Mouse (Mus musculus) stomach, embryonic 14.5 days (tissue): Measurements from ENCODE around the gene Bco1. TPM values are rescaled to one million over a fixed set of nuclear protein-coding genes. Genes with fewer than 3 reads are reported as not detected.

ENCODE experiments used
- ATAC-seq: fragments of 200-750 bp; cut with Nextera tagmentation; 2 replicates; pipeline ENCODE4 v1.8.0; 2017; ENCODE audit warnings: low read depth, moderate TSS enrichment; ENCODE audit not compliant: insufficient number of reproducible peaks, insufficient read depth, low FRiP score
- H3K27ac ChIP-seq: fragments of 300-500 bp; sonication (generic); 2 replicates; pipeline ENCODE4 v1.5.1; 2014; ENCODE audit warnings: mild to moderate bottlenecking, low read length, moderate library complexity, mixed read lengths
- H3K27me3 ChIP-seq: fragments of 300-500 bp; sonication (generic); 2 replicates; pipeline ENCODE4 v1.6.1; 2014; ENCODE audit warnings: low read length, control low read depth, mixed read lengths; ENCODE audit not compliant: control insufficient read depth, insufficient read depth
- H3K36me3 ChIP-seq: fragments of 300-500 bp; sonication (generic); 2 replicates; pipeline ENCODE4 v1.6.1; 2014; ENCODE audit warnings: mild to moderate bottlenecking, control low read depth, low read length, moderate library complexity, mixed read lengths; ENCODE audit not compliant: control insufficient read depth, insufficient read depth
- H3K4me1 ChIP-seq: fragments of 300-500 bp; sonication (generic); 2 replicates; pipeline ENCODE4 v1.6.1; 2014; ENCODE audit warnings: low read length, control low read depth, mixed read lengths; ENCODE audit not compliant: control insufficient read depth, insufficient read depth
- H3K4me2 ChIP-seq: fragments of 300-500 bp; sonication (generic); replicated peaks from 2 replicates; pipeline ENCODE4 v1.6.1; 2014; ENCODE audit warnings: low read depth, low read length, control low read depth
- H3K4me3 ChIP-seq: fragments of 300-500 bp; sonication (generic); 2 replicates; pipeline ENCODE4 v1.5.1; 2014; ENCODE audit warnings: low read depth, low read length, control low read depth
- H3K9ac ChIP-seq: fragments of 300-500 bp; sonication (generic); replicated peaks from 2 replicates; pipeline ENCODE4 v1.6.1; 2014; ENCODE audit warnings: low read depth, mild to moderate bottlenecking, control low read depth, low read length, moderate library complexity, mixed read lengths
- H3K9me3 ChIP-seq: fragments of 300-500 bp; sonication (generic); 2 replicates; pipeline ENCODE4 v1.6.1; 2016; ENCODE audit warnings: low read depth, low read length, control low read depth; ENCODE audit not compliant: control insufficient read depth
- WGBS: fragments of 180-500 bp; shearing (Covaris S2); extraction: QIAGEN DNeasy Blood & Tissue Kit; methylation state at CpG from one replicate; pipeline ENCODE4 v1.1.7; 2014; 5-methylcytosine and 5-hydroxymethylcytosine counted together
- polyA plus RNA-seq: library from polyadenylated mRNA; unstranded; fragments of >200 nt; fragmentation: Nextera tagmentation; extraction: Ambion mirVana; gene quantifications from 2 replicates; pipeline ENCODE4 v1.2.1, GENCODE M21; 2014

Gene Bco1
- polyA plus RNA-seq, 1 experiment from 2014 or later: 0.82 TPM

DNA sequence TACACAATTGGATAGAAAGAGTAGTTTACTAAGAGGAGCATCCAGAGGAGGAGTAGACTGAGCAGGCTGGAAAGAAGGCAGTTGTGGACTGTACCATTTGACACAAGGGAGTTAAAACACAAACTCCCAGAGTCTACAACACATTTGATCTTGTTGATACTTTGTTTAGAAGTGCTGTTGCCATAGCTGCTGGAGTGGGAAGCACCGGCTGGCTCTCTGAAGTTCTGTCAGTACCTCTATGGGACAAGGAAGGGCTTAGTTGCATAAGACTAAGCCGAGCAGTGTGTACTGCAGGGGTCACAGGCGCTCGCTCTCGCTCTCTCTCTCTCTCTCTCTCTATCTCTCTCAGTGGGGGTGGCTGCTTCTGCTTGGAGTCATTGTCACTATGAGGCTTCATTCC, 78.9 kb downstream of the Bco1 start:
- WGBS: 92% methylated on average over 5 of the region's 5 CpGs
- no peak overlapping the region for H3K4me2 ChIP-seq
- no peak overlapping the region for H3K4me3 ChIP-seq
- ATAC-seq: no peak
- no peaks in the 10 kb centered on the region for H3K27me3 ChIP-seq
- no peak overlapping the region for H3K9ac ChIP-seq
- H3K27ac ChIP-seq: no peak overlapping the region
- no peaks in the 10 kb centered on the region; the same call in 1 of the 2 replicates for H3K36me3 ChIP-seq
- H3K9me3 ChIP-seq: no peaks in the 10 kb centered on the region
- peaks cover 5% of the 10 kb centered on the region for H3K4me1 ChIP-seq

DNA sequence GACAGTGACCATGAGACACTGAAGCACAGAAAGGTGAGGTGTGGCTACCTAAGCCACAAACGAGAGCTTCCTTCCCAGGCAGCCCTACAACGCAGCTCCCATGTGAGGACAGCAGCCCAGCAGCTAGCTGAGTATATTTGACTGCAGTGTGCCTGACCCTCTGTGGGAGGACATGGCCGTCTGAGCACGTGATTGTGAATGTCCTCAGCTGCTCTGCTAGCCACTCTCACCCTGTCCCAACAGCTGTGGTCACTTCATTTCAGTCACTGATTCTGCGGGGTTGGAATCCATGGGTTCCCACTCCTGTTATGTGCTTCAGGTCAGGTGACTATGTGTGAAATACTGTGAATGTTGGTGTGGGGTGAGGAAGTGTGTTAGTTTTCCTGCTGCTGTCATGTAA, 80.7 kb downstream of the Bco1 start:
- ATAC-seq: no peak
- 76% methylated on average over 5 of the region's 5 CpGs for WGBS
- Histone ChIP-seq H3K4me1 (peaks cover 5% of the 10 kb centered on the region), H3K9me3 (no peaks in the 10 kb centered on the region), H3K4me3 (no peak overlapping the region), H3K9ac (no peak overlapping the region), H3K36me3 (no peaks in the 10 kb centered on the region; the same call in 1 of the 2 replicates), H3K27me3 (no peaks in the 10 kb centered on the region), H3K27ac (no peak overlapping the region), H3K4me2 (no peak overlapping the region)

GRCm38 (mm10) chr8:117177236-117177635, 81.6 kb downstream of the Bco1 start:
- no peak overlapping the region for H3K4me2 ChIP-seq
- H3K4me3 ChIP-seq: no peak overlapping the region
- H3K36me3 ChIP-seq: no peaks in the 10 kb centered on the region; the same call in 1 of the 2 replicates
- no peaks in the 10 kb centered on the region for H3K27me3 ChIP-seq
- WGBS: 75% methylated on average over 7 of the region's 7 CpGs
- no peaks in the 10 kb centered on the region for H3K9me3 ChIP-seq
- H3K4me1 ChIP-seq: peaks cover 5% of the 10 kb centered on the region
- H3K9ac ChIP-seq: no peak overlapping the region
- H3K27ac ChIP-seq: no peak overlapping the region
- ATAC-seq: no peak

DNA sequence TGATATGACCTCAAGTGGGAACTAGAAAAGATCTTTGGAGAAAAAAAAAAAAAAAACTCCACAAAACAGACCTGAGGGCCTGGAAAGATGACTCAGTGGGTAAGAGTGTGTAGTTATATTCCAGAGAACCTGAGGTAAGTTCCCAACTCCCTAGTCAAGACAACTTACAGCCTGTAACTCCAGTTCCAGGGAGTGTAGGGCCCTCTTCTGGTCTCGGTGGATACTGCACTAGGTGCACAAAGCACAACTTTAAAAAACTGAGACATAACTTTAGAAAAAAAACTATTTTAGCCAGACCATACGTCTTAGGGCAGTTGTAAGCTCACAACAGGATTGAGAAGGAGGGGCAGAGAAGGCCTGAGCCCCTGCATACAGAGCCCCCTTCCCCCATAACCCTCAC, 82.4 kb downstream of the Bco1 start:
- H3K36me3 ChIP-seq: no peaks in the 10 kb centered on the region; the same call in 1 of the 2 replicates
- no peak overlapping the region for H3K27ac ChIP-seq
- H3K4me3 ChIP-seq: no peak overlapping the region
- H3K9ac ChIP-seq: no peak overlapping the region
- H3K9me3 ChIP-seq: no peaks in the 10 kb centered on the region
- no peak overlapping the region for H3K4me2 ChIP-seq
- no peak for ATAC-seq
- WGBS: 88% methylated on average over 2 of the region's 2 CpGs
- no peaks in the 10 kb centered on the region for H3K4me1 ChIP-seq
- H3K27me3 ChIP-seq: no peaks in the 10 kb centered on the region

DNA sequence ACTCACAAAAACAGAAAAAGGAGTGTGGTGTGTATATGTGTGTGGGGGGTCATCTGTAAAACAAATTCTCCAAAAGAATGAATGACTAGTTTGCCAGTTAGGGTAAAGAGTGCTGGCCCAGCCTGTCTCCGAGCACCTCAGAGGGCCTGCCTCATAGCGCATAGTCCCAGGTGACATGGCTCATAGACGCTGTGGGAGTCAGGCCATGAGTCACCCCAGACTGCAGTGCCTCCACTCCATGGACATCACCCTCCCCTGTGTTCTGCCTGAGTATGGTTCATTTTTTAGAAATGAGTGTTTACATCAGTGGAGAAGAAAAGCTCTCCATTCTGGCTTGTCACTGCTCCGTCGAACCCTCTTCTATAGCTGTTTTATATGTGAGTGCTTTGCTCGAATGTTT, 83.0 kb downstream of the Bco1 start:
- H3K4me3 ChIP-seq: no peak overlapping the region
- no peaks in the 10 kb centered on the region for H3K9me3 ChIP-seq
- H3K27me3 ChIP-seq: no peaks in the 10 kb centered on the region
- WGBS: 69% methylated on average over 6 of the region's 6 CpGs
- H3K27ac ChIP-seq: no peak overlapping the region
- ATAC-seq: no peak
- H3K4me2 ChIP-seq: no peak overlapping the region
- no peak overlapping the region for H3K9ac ChIP-seq
- H3K4me1 ChIP-seq: no peaks in the 10 kb centered on the region
- peaks cover 3% of the 10 kb centered on the region for H3K36me3 ChIP-seq

DNA sequence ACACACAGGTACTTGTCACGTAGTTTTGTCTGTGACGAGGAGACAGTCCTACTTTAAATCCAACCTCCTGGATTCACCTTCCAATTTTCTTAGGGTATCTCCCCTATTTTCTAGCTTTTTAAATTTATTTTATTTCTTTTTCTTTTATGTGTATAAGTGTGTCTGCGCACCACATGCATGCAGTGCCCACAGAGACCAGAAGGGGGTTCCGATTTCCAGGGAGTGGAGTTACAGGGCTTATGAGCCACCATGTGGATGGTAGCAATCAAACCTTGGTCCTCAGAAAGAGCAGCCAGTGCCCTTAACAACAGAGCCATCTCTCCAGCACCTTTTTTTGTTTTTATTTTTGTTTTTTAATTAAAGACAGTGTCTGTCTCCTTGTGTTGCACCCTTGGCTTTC, 87.1 kb downstream of the Bco1 start:
- no peak for ATAC-seq
- WGBS: 97% methylated on average over 4 of the region's 4 CpGs
- Histone ChIP-seq H3K4me2 (no peak overlapping the region), H3K4me3 (no peak overlapping the region), H3K9ac (no peak overlapping the region), H3K9me3 (no peaks in the 10 kb centered on the region), H3K4me1 (no peaks in the 10 kb centered on the region), H3K36me3 (peaks cover 28% of the 10 kb centered on the region), H3K27me3 (no peaks in the 10 kb centered on the region), H3K27ac (no peak overlapping the region)

Other genes with a start within 250 kb of the Bco1 start
- 73.4 and 86.0 TPM in 2 replicates for gene Cmc2, start 174.4 kb upstream of the Bco1 start, polyA plus RNA-seq
- gene Cenpn, start 174.1 kb upstream of the Bco1 start, polyA plus RNA-seq: 42.1 and 43.6 TPM in 2 replicates
- 10.9 and 12.2 TPM in 2 replicates for gene Atmin, start 152.5 kb upstream of the Bco1 start, polyA plus RNA-seq
- gene 1700030J22Rik, start 116.9 kb upstream of the Bco1 start, polyA plus RNA-seq: 1.5 and 2.0 TPM in 2 replicates
- gene Gcsh, start 102.3 kb upstream of the Bco1 start, polyA plus RNA-seq: 143 and 152 TPM in 2 replicates
- gene Pkd1l2, start 13.4 kb upstream of the Bco1 start, polyA plus RNA-seq: not detected in 2 replicates
- gene Gan, start 62.3 kb downstream of the Bco1 start, polyA plus RNA-seq: 3.9 and 4.2 TPM in 2 replicates
- 18.6 and 21.6 TPM in 2 replicates for gene Cmip, start 161.2 kb downstream of the Bco1 start, polyA plus RNA-seq